Mouse (Mus musculus): ENCODE data around the gene Etv3. TPM values are rescaled to one million over a fixed set of nuclear protein-coding genes. Genes with fewer than 3 reads are reported as not detected.

The Etv3 gene
- 8.4 and 8.9 TPM in 2 replicates for polyA plus RNA-seq (2015; fragmentation: Nextera tagmentation; extraction: Ambion mirVana)

DNA sequence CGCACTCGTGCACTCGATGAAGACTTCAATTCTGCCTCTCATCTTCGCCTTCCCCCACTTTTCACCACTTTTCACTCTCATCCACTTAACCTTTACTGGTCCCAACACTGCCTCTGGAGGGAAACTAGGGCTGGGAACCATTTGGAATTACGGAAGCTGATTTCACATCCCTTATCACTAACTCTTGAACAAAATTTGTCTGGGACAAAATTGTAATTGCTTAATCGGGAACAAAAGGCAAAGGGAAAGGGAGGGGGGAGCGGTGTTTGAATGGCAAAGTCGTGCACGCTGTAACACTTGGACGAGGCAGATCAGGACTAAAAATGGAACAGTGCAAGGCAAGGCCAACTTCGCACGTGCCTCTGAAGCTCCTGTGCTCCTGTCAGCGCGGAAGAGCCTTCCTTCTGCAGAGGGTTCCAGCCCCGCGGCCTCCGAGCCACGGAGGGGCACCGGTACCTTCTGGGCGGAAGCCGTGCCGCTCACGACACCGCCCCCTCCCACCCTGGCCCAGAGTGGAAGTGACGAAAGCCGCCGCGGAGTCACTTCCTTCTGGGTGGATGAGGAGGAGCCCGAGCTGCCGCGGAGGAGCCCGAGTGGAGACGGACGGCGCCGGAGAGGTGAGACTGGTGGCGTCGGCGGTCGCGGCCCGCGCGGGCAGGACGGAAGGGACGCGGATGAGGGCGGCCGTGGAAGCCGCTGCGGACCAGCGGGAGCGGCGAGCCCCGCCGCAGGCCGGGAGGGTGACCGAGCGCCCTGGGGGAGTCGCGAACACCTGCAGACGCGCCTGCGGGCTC, at the start of gene Etv3:
Etv3 (plus strand) TSS at position 365 of the 794 bp plus-strand sequence.

Other genes with a start within 250 kb of the Etv3 start
- 0.19 and 2.0 TPM in 2 replicates for gene Cd5l, start 167.5 kb upstream of the Etv3 start, polyA plus RNA-seq (2015; fragmentation: Nextera tagmentation; extraction: Ambion mirVana)
- gene Fcrl1, start 149.0 kb upstream of the Etv3 start, polyA plus RNA-seq (2015; fragmentation: Nextera tagmentation; extraction: Ambion mirVana) = 0.25 and 0.33 TPM in 2 replicates
- gene Fcrl5, start 89.6 kb upstream of the Etv3 start, polyA plus RNA-seq (2015; fragmentation: Nextera tagmentation; extraction: Ambion mirVana) = not detected in 2 replicates
- 7.7 and 8.5 TPM in 2 replicates for gene Arhgef11, start 92.2 kb downstream of the Etv3 start, polyA plus RNA-seq (2015; fragmentation: Nextera tagmentation; extraction: Ambion mirVana)
- gene Lrrc71, start 223.2 kb downstream of the Etv3 start, polyA plus RNA-seq (2015; fragmentation: Nextera tagmentation; extraction: Ambion mirVana) = 0.17 and 0.18 TPM in 2 replicates

Measured in urinary bladder, postnatal 0 days (tissue).